Mouse (Mus musculus): Measurements from ENCODE around the gene Cdh20. TPM values are rescaled to one million over a fixed set of nuclear protein-coding genes. Genes with fewer than 3 reads are reported as not detected.

Cdh20 gene
- total and polyA plus RNA-seq, 3 experiments: not detected

- no peak overlapping the region for H3K4me2 ChIP-seq (ENCODE audit: insufficient read depth, low read depth, poor library complexity, severe bottlenecking)
- no peaks in the 10 kb centered on the region for H3K27me3 ChIP-seq (replicated peaks)
- no peaks in the 10 kb centered on the region for H3K36me3 ChIP-seq (replicated peaks in 1 of 2; ENCODE audit: control insufficient read depth in 1 of 2, insufficient read depth in 1 of 2, low read length in 1 of 2)
- no peaks in the 10 kb centered on the region for H3K4me1 ChIP-seq (ENCODE audit: control insufficient read depth in 1 of 2, insufficient read depth in 2 of 2)
- no peak overlapping the region for H3K9ac ChIP-seq (ENCODE audit: insufficient read depth, low read depth)
- H3K4me3 ChIP-seq (replicated peaks in 1 of 3; ENCODE audit: low read depth in 2 of 3, low read length in 2 of 3, poor library complexity in 1 of 3): no peak overlapping the region
- dilution Hi-C loops (cut with MboI; ENCODE audit: extremely low pct_ligation_motif_present, extremely low pct_unique_long_range_greater_than_20kb, low sequenced_read_pairs) (no loop called here), in situ Hi-C loops (cut with MboI; ENCODE audit: low pct_ligation_motif_present, low pct_unique_long_range_greater_than_20kb, low sequenced_read_pairs) (no loop called here)
- no peaks in the 10 kb centered on the region for H3K79me2 ChIP-seq (replicated peaks; ENCODE audit: control insufficient read depth, extremely low read depth, insufficient read depth, poor library complexity, severe bottlenecking)
- peaks cover 16% of the 10 kb centered on the region for H3K9me3 ChIP-seq (replicated peaks; ENCODE audit: low read length)
- no peak for DNase-seq (ENCODE audit: extremely low read depth)
- TF ChIP-seq TBP (conservative IDR thresholded peaks at IDR 0.05; ENCODE audit: low read depth, low read length): no peak
- no peak for TF ChIP-seq JUND (conservative IDR thresholded peaks at IDR 0.05; ENCODE audit: low read depth, low read length)
- TF ChIP-seq EP300 (IDR thresholded peaks at IDR 0.05; ENCODE audit: low read length): no peak
- TF ChIP-seq SMC3 (IDR thresholded peaks at IDR 0.05; ENCODE audit: low read depth, low read length): no peak
- no peak for TF ChIP-seq SIN3A (IDR thresholded peaks at IDR 0.05; ENCODE audit: low read length)
- no peak for TF ChIP-seq NRF1 (IDR thresholded peaks at IDR 0.05; ENCODE audit: low read depth, low read length)
- no peak overlapping the region for H3K27ac ChIP-seq (ENCODE audit: insufficient read depth, low read depth)
Measured at GRCm38 (mm10) chr1:104877384-104877783, 109.1 kb downstream of the Cdh20 start.

- Histone ChIP-seq H3K9ac (ENCODE audit: insufficient read depth, low read depth) (no peak overlapping the region), H3K27ac (ENCODE audit: insufficient read depth, low read depth) (no peak overlapping the region), H3K36me3 (replicated peaks in 1 of 2; ENCODE audit: control insufficient read depth in 1 of 2, insufficient read depth in 1 of 2, low read length in 1 of 2) (no peaks in the 10 kb centered on the region), H3K4me1 (ENCODE audit: control insufficient read depth in 1 of 2, insufficient read depth in 2 of 2) (no peaks in the 10 kb centered on the region), H3K9me3 (replicated peaks; ENCODE audit: low read length) (peaks cover 26% of the 10 kb centered on the region), H3K79me2 (replicated peaks; ENCODE audit: control insufficient read depth, extremely low read depth, insufficient read depth, poor library complexity, severe bottlenecking) (no peaks in the 10 kb centered on the region), H3K4me3 (replicated peaks in 1 of 3; ENCODE audit: low read depth in 2 of 3, low read length in 2 of 3, poor library complexity in 1 of 3) (no peak overlapping the region), H3K4me2 (ENCODE audit: insufficient read depth, low read depth, poor library complexity, severe bottlenecking) (no peak overlapping the region), H3K27me3 (replicated peaks) (no peaks in the 10 kb centered on the region)
- in situ Hi-C loops (cut with MboI; ENCODE audit: low pct_ligation_motif_present, low pct_unique_long_range_greater_than_20kb, low sequenced_read_pairs) (no loop called here), dilution Hi-C loops (cut with MboI; ENCODE audit: extremely low pct_ligation_motif_present, extremely low pct_unique_long_range_greater_than_20kb, low sequenced_read_pairs) (no loop called here)
- TF ChIP-seq ZNF384 (IDR thresholded peaks at IDR 0.05; ENCODE audit: low read depth, low read length) (no peak), MYC (IDR thresholded peaks at IDR 0.05; ENCODE audit: low read depth, low read length) (no peak), TBP (conservative IDR thresholded peaks at IDR 0.05; ENCODE audit: low read depth, low read length) (no peak), RAD21 (IDR thresholded peaks at IDR 0.05; ENCODE audit: low read depth, low read length) (no peak), IRF4 (IDR thresholded peaks at IDR 0.05; ENCODE audit: low read depth, low read length) (no peak), GABPA (IDR thresholded peaks at IDR 0.05; ENCODE audit: insufficient replicate concordance, low read depth, low read length) (no peak), E2F4 (IDR thresholded peaks at IDR 0.05; ENCODE audit: insufficient replicate concordance, low read depth, low read length) (no peak), EP300 (IDR thresholded peaks at IDR 0.05; ENCODE audit: low read length) (no peak), MEF2A (IDR thresholded peaks at IDR 0.05; ENCODE audit: borderline replicate concordance, low read depth, low read length) (no peak)
- no peak for DNase-seq (ENCODE audit: extremely low read depth)
Measured at GRCm38 (mm10) chr1:104901815-104902214, 133.5 kb downstream of the Cdh20 start.

GRCm38 (mm10) chr1:104903409-104903808, 135.1 kb downstream of the Cdh20 start:
- peaks cover 29% of the 10 kb centered on the region for H3K9me3 ChIP-seq (replicated peaks; ENCODE audit: low read length)
- dilution Hi-C loops (cut with MboI; ENCODE audit: extremely low pct_ligation_motif_present, extremely low pct_unique_long_range_greater_than_20kb, low sequenced_read_pairs): no loop called here

More at GRCm38 (mm10) chr1:104903409-104903808, 135.1 kb downstream of the Cdh20 start:
- H3K27me3 ChIP-seq (replicated peaks): no peaks in the 10 kb centered on the region
- no peak for TF ChIP-seq KAT2A (IDR thresholded peaks at IDR 0.05; ENCODE audit: insufficient replicate concordance, low read length)
- TF ChIP-seq RAD21 (IDR thresholded peaks at IDR 0.05; ENCODE audit: low read depth, low read length): no peak
- TF ChIP-seq IRF4 (IDR thresholded peaks at IDR 0.05; ENCODE audit: low read depth, low read length): no peak
- TF ChIP-seq MXI1 (IDR thresholded peaks at IDR 0.05; ENCODE audit: low read depth, low read length): no peak
- no peak for TF ChIP-seq CHD2 (IDR thresholded peaks at IDR 0.05; ENCODE audit: low read length)
- TF ChIP-seq SMC3 (IDR thresholded peaks at IDR 0.05; ENCODE audit: low read depth, low read length): no peak
- no peak for TF ChIP-seq POLR2A (IDR thresholded peaks at IDR 0.05; ENCODE audit: low read depth, low read length)
- TF ChIP-seq TBP (conservative IDR thresholded peaks at IDR 0.05; ENCODE audit: low read depth, low read length): no peak
- no peak for TF ChIP-seq USF2 (conservative IDR thresholded peaks at IDR 0.05; ENCODE audit: low read depth, low read length)
- TF ChIP-seq MAX (IDR thresholded peaks at IDR 0.05; ENCODE audit: low read length): no peak
- no peaks in the 10 kb centered on the region for H3K36me3 ChIP-seq (replicated peaks in 1 of 2; ENCODE audit: control insufficient read depth in 1 of 2, insufficient read depth in 1 of 2, low read length in 1 of 2)
- no peaks in the 10 kb centered on the region for H3K4me1 ChIP-seq (ENCODE audit: control insufficient read depth in 1 of 2, insufficient read depth in 2 of 2)
- H3K27ac ChIP-seq (ENCODE audit: insufficient read depth, low read depth): no peak overlapping the region
- DNase-seq (ENCODE audit: extremely low read depth): no peak
- H3K9ac ChIP-seq (ENCODE audit: insufficient read depth, low read depth): no peak overlapping the region
- in situ Hi-C loops (cut with MboI; ENCODE audit: low pct_ligation_motif_present, low pct_unique_long_range_greater_than_20kb, low sequenced_read_pairs): no loop called here
- H3K4me3 ChIP-seq (replicated peaks in 1 of 3; ENCODE audit: low read depth in 2 of 3, low read length in 2 of 3, poor library complexity in 1 of 3): no peak overlapping the region
- H3K4me2 ChIP-seq (ENCODE audit: insufficient read depth, low read depth, poor library complexity, severe bottlenecking): no peak overlapping the region
- H3K79me2 ChIP-seq (replicated peaks; ENCODE audit: control insufficient read depth, extremely low read depth, insufficient read depth, poor library complexity, severe bottlenecking): no peaks in the 10 kb centered on the region
